Mouse (Mus musculus): ENCODE data around the gene Adipoq. TPM values are rescaled to one million over a fixed set of nuclear protein-coding genes. Genes with fewer than 3 reads are reported as not detected.

Adipoq gene
- total RNA-seq, 2 experiments from 2014 or later = 12.9 to 37.4 TPM

DNA sequence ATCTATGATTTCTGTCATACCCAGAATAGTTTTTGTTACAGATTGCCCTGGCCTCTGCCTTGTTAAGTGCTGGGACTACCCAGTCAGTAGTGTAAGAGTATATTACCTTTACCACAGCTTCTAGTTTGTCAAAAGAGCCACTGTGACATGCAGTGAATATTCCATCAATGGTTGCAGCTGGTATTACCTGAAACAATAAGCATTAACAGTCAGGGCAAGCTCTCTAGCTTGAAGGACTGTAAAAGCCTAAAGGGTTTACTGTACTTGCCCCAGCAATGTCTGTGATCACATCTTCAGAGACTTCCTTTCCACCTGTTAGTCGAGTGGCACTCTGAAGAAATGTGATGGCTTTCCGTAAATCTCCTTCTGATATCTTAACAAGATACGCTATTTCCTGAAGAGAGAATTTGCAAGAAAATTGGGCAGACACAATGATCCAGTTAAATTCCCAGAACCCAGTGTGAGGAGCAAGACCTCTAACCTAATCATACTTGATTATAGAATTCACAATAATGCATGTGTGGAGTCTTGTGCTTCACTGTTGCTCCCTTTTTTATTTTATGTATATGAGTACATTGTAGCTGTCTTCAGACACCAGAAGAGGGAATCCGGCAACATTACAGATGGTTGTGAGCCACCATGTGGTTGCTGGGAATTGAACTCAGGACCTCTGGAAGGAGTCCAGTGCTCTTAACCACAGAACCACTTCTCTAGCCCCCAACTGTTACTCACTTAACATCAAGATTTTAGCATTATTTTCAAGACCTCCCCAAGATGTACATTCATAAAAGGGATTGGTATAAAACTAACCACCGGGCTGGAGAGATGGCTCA is 31.8 kb upstream of the Adipoq start:
- intact Hi-C loops (cut with DNase I) = loop anchor here (10.0 kb wide), 1 partner anchor 870 kb away; no protein-coding TSS in a partner anchor
- DNase-seq = no peak

DNA sequence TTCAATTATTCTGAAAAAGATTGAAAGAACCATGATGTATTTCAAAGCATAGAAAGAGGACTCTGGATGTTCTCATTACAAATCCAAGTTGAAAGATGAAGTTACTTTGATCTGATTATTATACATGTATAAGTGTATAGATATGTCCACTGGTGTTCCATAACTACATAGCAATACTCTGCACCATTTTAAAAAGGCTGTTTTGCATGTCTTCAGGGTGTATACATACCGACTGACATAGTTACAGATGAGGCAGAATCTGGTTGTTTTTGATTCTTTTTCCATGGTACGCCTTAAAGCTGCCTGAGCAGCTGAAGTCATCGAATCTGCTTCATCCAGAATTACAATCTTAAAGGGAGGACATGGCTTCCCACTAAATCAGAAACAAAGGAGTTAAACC is 30.9 kb upstream of the Adipoq start:
- intact Hi-C loops (cut with DNase I) = loop anchor here (10.0 kb wide), 1 partner anchor 871 kb away; no protein-coding TSS in a partner anchor
- DNase-seq = no peak

DNA sequence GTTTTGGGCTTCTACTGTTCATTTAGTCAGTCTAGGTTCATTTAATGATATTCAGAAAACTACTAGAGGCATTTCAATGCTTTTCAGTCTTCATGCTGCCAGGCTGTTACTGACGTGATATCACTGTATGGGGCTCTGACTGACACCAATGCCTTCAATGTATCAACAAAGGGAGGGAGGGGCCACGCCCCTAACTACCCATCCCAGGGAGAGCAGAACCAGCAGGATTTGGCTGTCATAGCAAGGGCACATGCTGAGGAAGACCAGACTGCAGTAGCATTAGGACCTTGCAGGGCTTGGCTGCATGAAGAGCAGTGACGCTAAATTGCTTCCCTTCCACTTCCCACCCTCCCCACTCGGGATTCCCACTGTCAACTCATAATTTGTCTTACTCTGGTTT is 29.2 kb upstream of the Adipoq start:
- DNase-seq = no peak
- intact Hi-C loops (cut with DNase I) = loop anchor here (10.0 kb wide), 1 partner anchor 872 kb away; no protein-coding TSS in a partner anchor

DNA sequence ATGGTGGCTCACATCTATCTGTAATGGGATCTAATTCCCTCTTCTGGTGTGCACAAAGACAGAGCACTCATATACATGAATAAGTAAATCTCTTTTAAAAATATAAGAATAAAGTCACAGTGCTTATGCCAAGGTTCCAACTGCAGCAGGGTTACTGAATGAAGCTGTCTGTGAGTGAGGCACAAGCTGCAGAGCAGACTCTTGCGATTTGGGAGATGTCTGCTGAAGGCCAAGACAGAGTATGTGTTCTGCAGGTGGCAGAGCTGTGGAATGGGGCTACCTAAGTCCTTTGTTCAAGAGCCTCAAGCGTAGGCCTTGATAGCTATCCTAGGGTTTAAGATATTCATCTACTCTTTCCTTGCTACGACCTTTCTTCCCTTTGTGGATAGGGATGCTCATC is 23.9 kb upstream of the Adipoq start:
- no peak for DNase-seq
- intact Hi-C loops (cut with DNase I) = no loop called here

DNA sequence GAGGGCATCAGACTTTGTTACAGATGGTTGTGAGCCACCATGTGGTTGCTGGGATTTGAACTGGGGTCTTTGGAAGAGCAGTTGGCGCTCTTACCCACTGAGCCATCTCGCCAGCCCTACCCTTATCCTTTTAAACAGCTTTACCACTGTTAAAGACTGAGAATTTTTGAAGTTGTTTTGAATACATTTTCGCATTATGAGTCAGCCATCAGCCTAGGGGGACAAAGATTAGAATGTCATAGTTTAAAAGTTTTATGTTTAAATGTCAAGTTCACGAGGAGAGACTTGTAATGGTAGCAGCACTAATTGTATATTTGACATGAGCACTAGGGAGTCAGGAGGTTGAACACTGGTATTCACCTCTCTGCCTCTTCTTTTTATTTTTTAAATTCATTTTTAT is 23.2 kb upstream of the Adipoq start:
- intact Hi-C loops (cut with DNase I) = no loop called here
- no peak for DNase-seq

DNA sequence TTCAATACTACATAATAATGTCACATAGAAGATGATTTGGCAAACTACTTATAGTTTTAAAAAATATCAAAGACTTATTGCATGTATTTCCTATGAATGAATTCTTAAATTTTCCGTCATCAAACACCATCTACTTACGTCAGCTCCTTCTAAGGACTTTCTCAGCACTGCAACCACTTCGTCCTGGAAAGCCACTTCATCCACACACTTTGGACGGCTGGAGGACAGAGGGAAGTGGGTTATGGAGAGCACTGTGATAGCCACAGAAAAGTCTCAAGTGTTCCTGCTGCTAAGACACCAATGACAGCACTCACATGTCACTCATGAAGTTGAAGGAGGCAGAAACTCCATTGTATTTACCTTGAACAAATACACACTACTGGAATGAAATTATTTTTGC is 21.9 kb upstream of the Adipoq start:
- no peak for DNase-seq
- intact Hi-C loops (cut with DNase I) = no loop called here

DNA sequence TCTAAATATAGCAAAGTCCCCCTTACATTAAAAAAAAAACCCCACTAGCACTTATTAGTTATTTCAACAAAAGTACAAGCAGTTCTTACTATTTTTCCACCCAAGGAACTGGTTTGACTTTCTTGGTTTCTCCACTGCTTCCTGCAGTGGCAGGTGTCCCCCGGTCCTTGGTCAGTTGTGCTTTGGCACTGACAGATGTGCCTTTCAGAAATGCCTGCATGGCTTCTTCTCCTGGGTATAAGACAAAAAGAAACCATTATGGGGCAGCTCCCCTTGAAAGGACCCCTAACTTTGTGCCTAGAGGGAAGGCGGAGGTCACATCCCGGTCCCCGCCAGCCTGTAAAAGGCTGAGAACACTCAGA is 19.0 kb upstream of the Adipoq start:
- DNase-seq = no peak
- intact Hi-C loops (cut with DNase I) = loop anchor here (2.0 to 5.0 kb wide), 2 partner anchors 18 to 270 kb away; partner anchors contain the start of genes Dnajb11 and Tbccd1

DNA sequence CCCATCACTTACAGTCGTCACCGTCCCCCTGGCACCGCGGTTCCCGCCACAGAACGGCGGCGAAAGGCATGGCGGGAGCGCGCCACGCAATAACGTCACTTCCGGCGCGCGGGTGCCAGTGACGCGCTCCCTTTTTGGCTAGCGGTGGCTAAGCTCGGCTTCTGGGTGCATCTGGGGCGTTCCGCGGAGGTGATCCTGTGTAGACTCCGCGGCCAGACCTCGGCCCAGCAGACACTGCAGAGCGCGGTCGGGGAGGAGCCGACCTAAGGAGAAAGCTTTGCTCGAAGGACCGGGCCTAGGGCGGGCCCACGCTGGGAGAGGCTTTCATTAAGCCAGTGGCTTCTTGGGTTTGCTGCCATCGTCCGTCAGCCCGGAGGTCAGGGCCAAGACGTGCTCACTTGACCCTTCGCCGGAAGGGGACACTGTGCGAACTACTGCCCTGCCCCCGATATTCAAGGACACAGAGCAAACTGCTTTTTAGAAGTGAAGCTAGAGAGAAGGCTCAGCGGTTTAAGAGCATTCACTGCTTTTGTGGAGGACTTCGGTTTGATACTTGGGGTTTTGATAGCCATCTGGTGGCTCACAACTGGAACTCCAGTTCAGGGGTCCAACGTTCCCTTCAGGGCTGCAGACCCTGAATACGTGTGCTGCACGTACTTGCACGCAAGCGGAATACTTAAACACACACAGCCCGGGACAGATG is 18.5 kb upstream of the Adipoq start, which contains the start of gene Rfc4:
Gene Rfc4 (minus strand): TSS at position 65 of the 703 bp plus-strand sequence.
- intact Hi-C loops (cut with DNase I) = loop anchor here (2.0 to 5.0 kb wide), 2 partner anchors 19 to 271 kb away; partner anchors contain the start of genes Dnajb11 and Tbccd1
- DNase-seq = peak; percentile 95 to 96

DNA sequence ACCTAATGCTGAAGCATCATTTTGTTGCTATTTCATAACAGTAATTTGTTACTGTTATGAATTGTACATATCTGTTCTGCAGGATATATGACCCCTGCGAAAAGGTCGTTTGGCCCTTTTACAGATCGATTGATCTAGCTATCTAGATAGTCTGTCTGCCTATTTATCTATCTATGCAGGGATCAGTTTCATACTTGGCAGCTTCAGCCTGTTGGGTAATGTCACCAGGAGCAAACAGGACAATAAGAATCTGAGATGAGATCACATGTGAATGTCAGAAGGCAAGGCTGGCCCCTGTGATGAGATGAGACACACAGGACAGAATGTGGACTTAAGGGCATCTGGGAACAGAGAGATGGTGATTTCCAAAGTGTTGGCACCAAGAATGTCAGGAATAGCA is 16.0 kb upstream of the Adipoq start:
- no peak for DNase-seq
- intact Hi-C loops (cut with DNase I) = no loop called here

DNA sequence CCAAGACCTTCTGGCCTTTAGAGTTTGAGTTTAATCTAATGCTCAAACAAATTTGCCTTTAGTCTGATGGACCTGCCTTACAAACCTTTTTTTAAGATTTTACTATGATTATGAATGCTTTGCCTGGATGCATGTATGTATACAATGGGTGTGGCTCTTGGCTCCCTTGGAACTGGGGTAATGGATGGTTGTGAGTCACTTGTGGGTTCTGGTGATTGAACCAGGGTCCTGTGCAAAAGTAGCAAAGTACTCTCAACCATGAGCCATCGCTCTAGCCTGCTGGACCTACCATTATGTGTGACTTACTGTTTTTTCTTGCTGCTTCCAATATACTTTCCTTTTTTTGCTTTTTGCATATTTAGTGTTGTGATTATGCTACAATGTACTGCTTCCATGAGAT is 14.0 kb upstream of the Adipoq start:
- no peak for DNase-seq
- intact Hi-C loops (cut with DNase I) = no loop called here

DNA sequence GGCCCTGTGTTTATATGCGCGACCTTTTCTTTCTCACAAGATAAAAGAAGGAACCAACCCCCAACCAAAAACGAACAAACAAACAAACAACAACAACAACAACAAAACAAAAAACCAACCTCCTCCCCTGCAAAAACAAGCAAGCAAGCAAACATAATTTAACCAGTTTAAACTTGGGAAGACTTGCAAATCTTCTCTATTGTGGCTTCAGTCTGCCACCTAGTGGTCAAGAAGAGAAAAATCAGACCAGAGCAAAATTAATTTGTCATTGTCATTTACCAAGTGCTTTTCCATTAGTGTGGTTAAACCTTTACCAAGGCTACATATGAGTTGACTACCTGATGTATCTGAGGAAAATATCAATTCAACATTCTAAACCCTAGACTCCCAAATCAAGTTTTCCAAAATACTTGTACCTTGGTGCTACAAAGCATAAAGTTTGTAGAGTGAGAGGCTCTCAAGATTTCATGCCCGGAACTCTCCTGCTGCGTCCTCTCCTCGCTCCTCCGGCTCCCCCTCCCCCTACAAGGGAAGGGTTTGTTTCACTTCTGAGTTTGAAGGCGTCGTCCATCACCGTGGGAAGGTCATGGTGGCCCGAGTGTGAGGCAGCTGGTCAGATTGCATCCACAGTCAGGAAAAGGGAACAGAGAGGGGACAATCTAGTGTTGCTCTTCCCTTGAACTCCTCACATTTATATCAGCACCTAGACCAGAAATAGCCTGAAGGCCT is 10.8 kb upstream of the Adipoq start:
- intact Hi-C loops (cut with DNase I) = loop anchor here (1.0 to 2.0 kb wide), 2 partner anchors 48 to 259 kb away; no protein-coding TSS in a partner anchor
- peak; percentile 34 to 38 for DNase-seq

DNA sequence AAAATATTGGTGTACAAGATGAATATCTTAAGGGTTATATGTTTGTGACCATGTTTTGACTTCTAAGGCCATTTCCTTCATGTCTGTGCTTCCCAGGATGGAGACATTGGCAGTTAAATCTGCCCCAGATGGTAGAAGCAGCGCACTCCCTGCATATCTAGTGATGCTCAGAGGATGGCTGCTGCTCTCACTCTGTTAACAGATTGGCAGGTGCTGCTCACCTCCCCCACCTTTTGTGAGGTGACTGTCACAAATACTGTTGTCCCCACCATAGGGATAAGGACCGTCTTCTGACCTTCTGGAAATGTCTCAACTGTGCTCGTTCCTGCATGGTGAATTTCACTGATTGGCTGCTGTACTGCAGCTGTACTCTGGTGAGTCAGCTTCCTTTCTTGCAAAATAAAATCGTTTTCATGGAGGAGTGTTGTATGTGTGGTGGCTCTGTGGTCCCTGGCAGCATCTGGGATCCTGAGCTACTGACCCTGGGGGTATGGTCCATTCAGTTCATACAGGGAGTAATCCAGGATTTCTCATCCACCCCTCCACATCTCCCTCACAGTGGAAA is 9.8 kb upstream of the Adipoq start:
- intact Hi-C loops (cut with DNase I) = no loop called here
- DNase-seq = no peak

DNA sequence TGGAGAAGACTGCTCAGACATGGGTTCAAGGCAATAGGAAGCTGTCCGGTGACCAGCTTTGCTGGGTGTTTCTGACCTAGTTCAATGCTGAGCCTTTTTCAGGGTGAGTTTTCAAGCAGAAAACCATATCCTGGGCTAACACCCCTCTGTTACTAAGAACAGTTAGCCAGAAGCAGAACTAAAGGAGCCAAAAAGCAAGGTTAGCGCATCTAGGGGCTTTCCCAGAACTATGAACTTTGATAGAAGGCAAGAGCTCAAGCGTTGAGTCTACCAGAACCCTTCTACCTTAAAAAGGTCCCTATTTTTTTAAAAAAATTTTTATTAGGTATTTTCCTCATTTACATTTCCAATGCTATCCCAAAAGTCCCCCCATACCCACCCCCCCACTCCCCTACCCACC is 5.4 kb upstream of the Adipoq start:
- DNase-seq = no peak
- intact Hi-C loops (cut with DNase I) = no loop called here

DNA sequence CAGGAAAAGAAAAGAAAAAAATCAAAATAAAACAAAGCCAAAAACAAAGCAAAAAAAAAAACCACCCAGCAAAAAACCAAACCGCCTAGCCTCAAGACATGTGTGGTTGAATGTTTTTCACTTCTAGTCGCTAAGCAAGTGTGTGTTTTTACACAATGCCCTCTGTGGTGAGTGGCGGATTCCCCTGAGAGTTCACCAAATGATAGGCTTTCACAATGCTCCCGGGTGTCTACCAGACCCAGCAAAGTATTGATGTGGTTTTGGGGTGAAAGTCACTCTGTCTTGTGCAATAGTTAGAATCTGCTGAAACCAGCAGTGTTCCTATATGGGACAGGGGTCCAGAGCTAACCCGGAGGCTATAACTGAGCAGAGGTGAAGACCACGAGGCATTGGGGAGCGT is 2.0 kb upstream of the Adipoq start:
- intact Hi-C loops (cut with DNase I) = no loop called here
- DNase-seq = no peak

DNA sequence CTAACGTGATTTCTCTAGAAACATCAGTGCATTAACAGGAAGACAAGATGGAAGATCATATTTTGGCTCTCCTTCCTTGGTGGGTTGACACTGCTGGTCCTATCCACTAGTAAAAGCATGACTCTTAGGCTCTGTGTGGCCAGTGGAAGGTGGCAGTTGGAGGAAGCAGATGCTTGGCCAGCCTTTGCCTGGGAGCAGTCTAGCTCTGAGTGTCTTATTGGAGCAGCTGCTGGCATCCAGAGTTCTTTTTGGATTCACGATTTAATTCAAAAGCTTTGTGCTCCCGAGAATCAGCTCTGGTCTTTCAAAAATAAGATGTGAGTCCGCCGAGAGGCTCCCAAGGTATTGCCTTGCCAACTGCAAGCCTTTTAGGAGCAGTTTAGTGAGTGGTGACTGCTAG is 1.1 kb upstream of the Adipoq start:
- intact Hi-C loops (cut with DNase I) = no loop called here

DNA sequence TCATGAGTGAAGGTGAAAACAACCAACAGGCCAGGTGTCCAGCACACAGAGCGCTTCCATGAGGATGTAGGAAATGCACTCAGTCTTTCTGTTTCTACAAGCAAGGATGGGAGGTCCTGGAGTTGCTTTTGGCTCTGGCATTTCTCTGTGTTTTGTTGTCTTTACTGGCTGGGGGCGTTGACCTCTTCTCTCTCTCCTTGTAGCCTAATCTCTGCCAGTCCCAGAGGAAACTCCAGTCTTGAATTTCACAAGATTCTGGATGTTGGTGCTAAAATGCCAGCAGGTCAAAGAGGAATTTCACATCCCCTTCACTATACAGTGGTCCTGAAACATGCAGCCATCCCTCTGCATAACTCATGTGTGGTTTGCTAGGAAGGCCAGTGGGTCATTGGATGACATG is 2.6 kb downstream of the Adipoq start:
- no peak for DNase-seq
- intact Hi-C loops (cut with DNase I) = no loop called here

More for the DNA sequence above, 1.1 kb upstream of the Adipoq start:
- DNase-seq = no peak

DNA sequence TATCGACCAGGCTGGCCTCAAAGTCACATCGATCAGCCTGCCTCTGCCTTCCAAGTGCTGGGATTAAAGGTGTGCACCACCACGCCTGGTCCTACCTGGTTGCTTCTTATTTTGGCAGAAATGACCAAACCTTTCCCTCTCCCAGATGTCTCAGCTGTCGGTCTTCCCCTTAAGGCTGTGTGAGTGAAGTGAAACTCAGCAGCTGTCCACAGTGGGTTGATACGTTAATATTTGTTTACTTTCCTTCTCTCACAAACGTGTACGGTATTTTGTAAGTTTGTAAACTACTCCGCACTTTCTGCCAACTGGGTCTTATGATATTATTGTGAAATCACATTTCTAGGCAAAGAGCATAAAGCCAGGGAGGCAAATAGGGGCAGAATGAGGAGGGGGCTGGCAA is 3.1 kb downstream of the Adipoq start:
- intact Hi-C loops (cut with DNase I) = no loop called here
- DNase-seq = no peak

DNA sequence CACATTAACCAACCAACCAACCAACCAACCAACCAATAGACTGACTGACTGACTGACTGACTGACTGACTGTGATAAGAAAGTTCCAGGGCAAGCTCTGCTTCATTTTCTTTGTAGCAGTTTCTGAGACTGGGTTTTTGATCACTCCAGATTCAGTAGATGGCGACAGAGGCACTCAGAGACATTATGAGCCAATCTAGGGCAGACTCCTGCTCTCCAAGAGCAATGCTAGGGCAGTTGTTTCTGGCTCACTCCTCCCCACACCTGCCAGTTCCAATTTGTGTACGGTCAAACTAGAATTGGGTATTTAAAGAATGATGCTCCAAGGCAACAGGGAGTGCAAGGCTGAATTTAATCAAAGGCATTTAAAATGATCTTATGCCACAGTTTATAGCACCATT is 5.1 kb downstream of the Adipoq start:
- DNase-seq = peak; percentile 59 to 64
- intact Hi-C loops (cut with DNase I) = loop anchor here (1.0 to 2.0 kb wide), 2 partner anchors 73 to 252 kb away; partner anchors contain the start of gene St6gal1

DNA sequence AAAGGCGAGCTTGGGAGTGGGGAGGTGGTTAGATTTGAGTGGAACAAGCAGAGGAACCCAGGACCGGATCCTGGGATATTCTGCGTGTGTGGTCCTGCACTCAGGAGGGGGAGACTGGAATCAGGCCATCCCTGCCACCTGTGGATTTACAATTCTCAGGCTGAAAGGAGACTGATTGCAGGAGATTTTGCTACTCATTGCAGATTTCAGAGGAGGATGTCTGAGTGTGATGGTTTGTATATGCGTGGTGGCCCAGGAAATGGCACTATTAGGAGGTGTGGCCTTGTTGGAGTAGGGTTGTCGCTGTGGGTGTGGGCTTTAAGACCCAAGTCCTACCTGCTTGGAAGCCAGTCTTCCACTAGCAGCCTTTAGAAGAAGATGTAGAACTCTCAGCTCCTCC is 7.9 kb downstream of the Adipoq start:
- no peak for DNase-seq
- intact Hi-C loops (cut with DNase I) = no loop called here

DNA sequence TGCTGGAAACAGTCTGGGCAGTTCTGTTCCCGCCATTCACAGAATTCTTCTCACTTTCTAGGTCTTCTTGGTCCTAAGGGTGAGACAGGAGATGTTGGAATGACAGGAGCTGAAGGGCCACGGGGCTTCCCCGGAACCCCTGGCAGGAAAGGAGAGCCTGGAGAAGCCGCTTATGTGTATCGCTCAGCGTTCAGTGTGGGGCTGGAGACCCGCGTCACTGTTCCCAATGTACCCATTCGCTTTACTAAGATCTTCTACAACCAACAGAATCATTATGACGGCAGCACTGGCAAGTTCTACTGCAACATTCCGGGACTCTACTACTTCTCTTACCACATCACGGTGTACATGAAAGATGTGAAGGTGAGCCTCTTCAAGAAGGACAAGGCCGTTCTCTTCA is 10.7 kb downstream of the Adipoq start:
- intact Hi-C loops (cut with DNase I) = no loop called here
- DNase-seq = no peak

DNA sequence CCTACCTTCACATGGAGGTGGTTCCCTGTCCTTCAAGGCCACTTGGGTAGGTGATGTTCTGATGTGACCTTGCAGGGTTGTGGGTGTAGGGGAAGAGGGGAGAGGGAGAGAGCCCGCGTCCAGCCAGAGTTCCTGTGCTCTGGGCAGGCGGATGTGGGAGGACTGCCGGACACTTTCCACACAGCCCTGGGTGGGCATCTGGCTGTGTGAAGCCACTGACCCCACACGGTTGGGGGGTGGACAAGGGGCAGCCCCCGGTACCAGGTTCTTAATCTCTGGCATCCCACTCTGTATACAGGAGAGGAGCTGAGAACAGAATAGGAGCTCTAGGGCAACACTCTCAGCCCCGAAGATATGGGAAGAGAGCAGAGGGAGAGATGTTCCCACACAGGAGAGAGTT is 12.0 kb downstream of the Adipoq start:
- intact Hi-C loops (cut with DNase I) = no loop called here
- no peak for DNase-seq

Measured in heart, postnatal 10 days (tissue).